Mouse (Mus musculus): ENCODE measurements at regions not wholly inside any gene's neighbourhood (a gene's known extent, or its start where the extent isn't known, plus 50 kb on each side); places are given as distances from the start of the nearest gene placed in this dataset.

DNA sequence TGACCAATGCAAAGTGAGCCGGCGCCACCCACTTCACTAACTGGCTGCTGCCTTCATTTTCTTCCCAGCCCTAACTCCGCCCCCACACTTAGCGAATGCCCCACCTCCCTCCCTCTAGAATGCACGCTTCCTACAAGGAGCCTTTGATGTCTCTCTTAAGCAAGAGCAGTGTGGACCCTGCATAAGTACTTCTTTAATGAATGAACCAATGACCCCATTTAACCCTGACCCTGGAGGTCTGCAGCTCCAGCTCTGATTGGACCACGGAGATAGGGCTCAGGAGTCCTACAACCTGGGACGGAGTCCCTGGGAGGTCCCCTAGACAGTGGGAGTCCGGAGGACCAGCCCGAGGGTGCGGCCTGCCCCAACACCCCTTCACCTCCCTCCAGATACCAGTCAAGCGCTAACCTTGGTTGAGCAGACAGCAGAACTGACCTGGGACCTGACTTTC lies 189.7 kb downstream of the Tfap2c start:
- TF ChIP-seq CTCF (IDR thresholded peaks at IDR 0.05; ENCODE audit: low read depth) (no peak), EP300 (IDR thresholded peaks at IDR 0.05; ENCODE audit: low read depth) (no peak)

Measured in liver, postnatal 0 days (tissue).